Mouse (Mus musculus) neural tube, embryonic 14.5 days (tissue): ENCODE results near the gene Ftsj3. TPM values are rescaled to one million over a fixed set of nuclear protein-coding genes. Genes with fewer than 3 reads are reported as not detected.
A peak's percentile ranks its signal among the peaks of the same experiment; 100 is the strongest.

Experiments
- ATAC-seq: fragments of 200-750 bp; cut with Nextera tagmentation; 2 replicates; pipeline ENCODE4 v1.8.0; 2017; ENCODE audit warnings: low read depth, mild to moderate bottlenecking, moderate TSS enrichment, moderate library complexity
- H3K27ac ChIP-seq: fragments of 300-500 bp; sonication (generic); 2 replicates; pipeline ENCODE4 v1.5.1; 2014; ENCODE audit warnings: low read depth, mild to moderate bottlenecking, control low read depth, low read length, moderate library complexity, mixed read lengths
- H3K27me3 ChIP-seq: fragments of 300-500 bp; sonication (generic); 2 replicates; pipeline ENCODE4 v1.6.1; 2014; ENCODE audit warnings: low read length; ENCODE audit not compliant: control insufficient read depth, insufficient read depth
- H3K36me3 ChIP-seq: fragments of 300-500 bp; sonication (generic); 2 replicates; pipeline ENCODE4 v1.6.1; 2014; ENCODE audit warnings: low read length, mixed read lengths; ENCODE audit not compliant: control insufficient read depth, insufficient read depth
- H3K4me1 ChIP-seq: fragments of 300-500 bp; sonication (generic); 2 replicates; pipeline ENCODE4 v1.6.1; 2014; ENCODE audit warnings: low read length; ENCODE audit not compliant: control insufficient read depth, insufficient read depth
- H3K4me2 ChIP-seq: fragments of 300-500 bp; sonication (generic); 2 replicates; pipeline ENCODE4 v1.6.1; 2014; ENCODE audit warnings: mild to moderate bottlenecking, low read depth, low read length, control low read depth
- H3K4me3 ChIP-seq: fragments of 300-500 bp; sonication (generic); 2 replicates; pipeline ENCODE4 v1.5.1; 2014; ENCODE audit warnings: low read depth, low read length, control low read depth, mixed read lengths
- H3K9ac ChIP-seq: fragments of 300-500 bp; sonication (generic); replicated peaks from 2 replicates; pipeline ENCODE4 v1.6.1; 2014; ENCODE audit warnings: low read depth, mild to moderate bottlenecking, control low read depth, low read length, mixed read lengths
- H3K9me3 ChIP-seq: fragments of 300-500 bp; sonication (generic); 2 replicates; pipeline ENCODE4 v1.6.1; 2016; ENCODE audit warnings: low read length; ENCODE audit not compliant: control insufficient read depth
- WGBS: fragments of 180-500 bp; shearing (Covaris S2); extraction: QIAGEN DNeasy Blood & Tissue Kit; methylation state at CpG from one replicate; pipeline ENCODE4 v1.1.7; 2014; 5-methylcytosine and 5-hydroxymethylcytosine counted together
- polyA plus RNA-seq: library from polyadenylated mRNA; unstranded; fragments of >200 nt; fragmentation: Nextera tagmentation; extraction: Ambion mirVana; gene quantifications from 2 replicates; pipeline ENCODE4 v1.2.1, GENCODE M21; 2014

Gene Ftsj3
- polyA plus RNA-seq, 1 experiment from 2014 or later: 29.6 TPM

- 92% methylated on average over 3 of the region's 3 CpGs for WGBS
- Histone ChIP-seq H3K27ac (no peak overlapping the region), H3K27me3 (no peaks in the 10 kb centered on the region), H3K4me3 (no peak overlapping the region), H3K9me3 (no peaks in the 10 kb centered on the region), H3K4me1 (peaks cover 11% of the 10 kb centered on the region), H3K4me2 (no peak overlapping the region), H3K36me3 (peaks cover 6% of the 10 kb centered on the region), H3K9ac (no peak overlapping the region)
- no peak for ATAC-seq
Observed at GRCm38 (mm10) chr11:106220603-106221002, 35.3 kb downstream of the Ftsj3 start.

- peak; percentile 94 for ATAC-seq
Observed at GRCm38 (mm10) chr11:106216730-106217490, 39.0 kb downstream of the Ftsj3 start, which contains the start of gene Ddx42. Gene Ddx42, plus strand, starts transcription at chr11:106216926.

GRCm38 (mm10) chr11:106215927-106216729 is 39.8 kb downstream of the Ftsj3 start, which contains the start of gene Ccdc47:
Gene Ccdc47, minus strand, starts transcription at chr11:106216344.
- Histone ChIP-seq H3K4me2 (peak within 1 kb of the TSS; percentile 59), H3K9me3 (no peaks in the 10 kb centered on the region), H3K9ac (peak within 1 kb of the TSS; percentile 94), H3K4me3 (peak within 1 kb of the TSS; percentile 93), H3K36me3 (peaks cover 4% of the 10 kb centered on the region), H3K27ac (peak within 1 kb of the TSS; percentile 96), H3K4me1 (peaks cover 21% of the 10 kb centered on the region), H3K27me3 (no peaks in the 10 kb centered on the region)
- peak; percentile 98 for ATAC-seq
- WGBS: under 1% methylated on average over 46 of the region's 46 CpGs

More at GRCm38 (mm10) chr11:106216730-106217490, 39.0 kb downstream of the Ftsj3 start, which contains the start of gene Ddx42:
- Histone ChIP-seq H3K9ac (peak within 1 kb of the TSS; percentile 94), H3K4me3 (peak within 1 kb of the TSS; percentile 93), H3K4me2 (peak within 1 kb of the TSS; percentile 59), H3K9me3 (no peaks in the 10 kb centered on the region), H3K4me1 (peaks cover 21% of the 10 kb centered on the region), H3K27ac (peak within 1 kb of the TSS; percentile 96), H3K27me3 (no peaks in the 10 kb centered on the region), H3K36me3 (no peaks in the 10 kb centered on the region; the same call in 1 of the 2 replicates)
- under 1% methylated on average over 65 of the region's 70 CpGs for WGBS

GRCm38 (mm10) chr11:106215450-106215859 is 40.4 kb downstream of the Ftsj3 start:
- Histone ChIP-seq H3K36me3 (peaks cover 10% of the 10 kb centered on the region), H3K4me3 (peak overlapping the region; percentile 93), H3K9me3 (no peaks in the 10 kb centered on the region), H3K9ac (peak overlapping the region; percentile 94), H3K4me1 (peaks cover 21% of the 10 kb centered on the region), H3K27ac (no peak overlapping the region; the same call in 1 of the 2 replicates), H3K27me3 (no peaks in the 10 kb centered on the region), H3K4me2 (peak overlapping the region; percentile 57)
- no peak for ATAC-seq
- 36% methylated on average over 7 of the region's 7 CpGs for WGBS

GRCm38 (mm10) chr11:106214856-106215255 is 41.0 kb downstream of the Ftsj3 start:
- Histone ChIP-seq H3K4me1 (peaks cover 21% of the 10 kb centered on the region), H3K36me3 (peaks cover 16% of the 10 kb centered on the region), H3K4me3 (no peak overlapping the region), H3K9ac (no peak overlapping the region), H3K27me3 (no peaks in the 10 kb centered on the region), H3K9me3 (no peaks in the 10 kb centered on the region), H3K27ac (no peak overlapping the region), H3K4me2 (no peak overlapping the region; the same call in 1 of the 2 replicates)
- 93% methylated on average over 5 of the region's 5 CpGs for WGBS
- ATAC-seq: no peak

- peaks cover 12% of the 10 kb centered on the region for H3K4me1 ChIP-seq
- H3K27ac ChIP-seq: no peak overlapping the region
- no peak overlapping the region for H3K9ac ChIP-seq
- peaks cover 37% of the 10 kb centered on the region for H3K36me3 ChIP-seq
- H3K9me3 ChIP-seq: no peaks in the 10 kb centered on the region
- no peaks in the 10 kb centered on the region for H3K27me3 ChIP-seq
- H3K4me3 ChIP-seq: no peak overlapping the region
- 88% methylated on average over 8 of the region's 8 CpGs for WGBS
- no peak for ATAC-seq
- no peak overlapping the region for H3K4me2 ChIP-seq
Observed at GRCm38 (mm10) chr11:106212771-106213170, 43.1 kb downstream of the Ftsj3 start.

- Histone ChIP-seq H3K4me3 (no peak within 1 kb of the TSS), H3K4me2 (no peak within 1 kb of the TSS), H3K9me3 (no peaks in the 10 kb centered on the region), H3K4me1 (no peaks in the 10 kb centered on the region), H3K27me3 (no peaks in the 10 kb centered on the region), H3K9ac (no peak within 1 kb of the TSS), H3K27ac (no peak within 1 kb of the TSS), H3K36me3 (peaks cover 70% of the 10 kb centered on the region)
- ATAC-seq: no peak
- WGBS: 92% methylated on average over 5 of the region's 5 CpGs
Observed at GRCm38 (mm10) chr11:106202123-106202465, 53.8 kb downstream of the Ftsj3 start, which contains the start of gene Strada. Gene Strada, minus strand, starts transcription at chr11:106202168.

- no peaks in the 10 kb centered on the region for H3K9me3 ChIP-seq
- H3K27ac ChIP-seq: no peak overlapping the region
- H3K9ac ChIP-seq: no peak overlapping the region
- peaks cover 66% of the 10 kb centered on the region for H3K36me3 ChIP-seq
- no peak overlapping the region for H3K4me3 ChIP-seq
- no peak for ATAC-seq
- no peak overlapping the region for H3K4me2 ChIP-seq
- 96% methylated on average over 19 of the region's 19 CpGs for WGBS
- H3K27me3 ChIP-seq: no peaks in the 10 kb centered on the region
- no peaks in the 10 kb centered on the region for H3K4me1 ChIP-seq
Observed at GRCm38 (mm10) chr11:106201337-106202122, 54.3 kb downstream of the Ftsj3 start.
